Mouse (Mus musculus): ENCODE data around the gene Rpgrip1. TPM values are rescaled to one million over a fixed set of nuclear protein-coding genes. Genes with fewer than 3 reads are reported as not detected.

Rpgrip1 gene
- polyA plus RNA-seq, 1 experiment from 2014 or later: 59.1 TPM

- no peak overlapping the region for H3K4me3 ChIP-seq (ENCODE audit: low read length)
- ATAC-seq (ENCODE audit: low read depth): no peak
- no peak overlapping the region for H3K27ac ChIP-seq (ENCODE audit: low read length)
- H3K9me3 ChIP-seq (ENCODE audit: control insufficient read depth, low read length): no peaks in the 10 kb centered on the region
- 57% methylated on average over 1 of the region's 1 CpGs for WGBS
- H3K27me3 ChIP-seq (ENCODE audit: control insufficient read depth, insufficient read depth, low read depth, low read length): no peaks in the 10 kb centered on the region
- H3K36me3 ChIP-seq (ENCODE audit: control insufficient read depth, insufficient read depth, low read length): no peaks in the 10 kb centered on the region
- no peaks in the 10 kb centered on the region for H3K4me1 ChIP-seq (replicated peaks; ENCODE audit: control insufficient read depth, insufficient read depth, low read length)
- no peak overlapping the region for H3K4me2 ChIP-seq (ENCODE audit: low read depth, low read length)
- H3K9ac ChIP-seq (ENCODE audit: low read length): no peak overlapping the region
Observed at GRCm38 (mm10) chr14:52114101-52114500, 3.6 kb downstream of the Rpgrip1 start.

GRCm38 (mm10) chr14:52117241-52117640, 6.7 kb downstream of the Rpgrip1 start:
- Histone ChIP-seq H3K9me3 (ENCODE audit: control insufficient read depth, low read length) (no peaks in the 10 kb centered on the region), H3K27ac (ENCODE audit: low read length) (no peak overlapping the region), H3K9ac (ENCODE audit: low read length) (no peak overlapping the region), H3K36me3 (ENCODE audit: control insufficient read depth, insufficient read depth, low read length) (no peaks in the 10 kb centered on the region), H3K4me1 (replicated peaks; ENCODE audit: control insufficient read depth, insufficient read depth, low read length) (0 out of 2 replicates have a peak, but pooled peaks cover 3% of the 10 kb centered on the region), H3K4me2 (ENCODE audit: low read depth, low read length) (no peak overlapping the region), H3K27me3 (ENCODE audit: control insufficient read depth, insufficient read depth, low read depth, low read length) (peaks cover 2% of the 10 kb centered on the region; the same call in 1 of the 2 replicates), H3K4me3 (ENCODE audit: low read length) (no peak overlapping the region)
- 90% methylated on average over 5 of the region's 5 CpGs for WGBS
- ATAC-seq (ENCODE audit: low read depth): no peak

DNA sequence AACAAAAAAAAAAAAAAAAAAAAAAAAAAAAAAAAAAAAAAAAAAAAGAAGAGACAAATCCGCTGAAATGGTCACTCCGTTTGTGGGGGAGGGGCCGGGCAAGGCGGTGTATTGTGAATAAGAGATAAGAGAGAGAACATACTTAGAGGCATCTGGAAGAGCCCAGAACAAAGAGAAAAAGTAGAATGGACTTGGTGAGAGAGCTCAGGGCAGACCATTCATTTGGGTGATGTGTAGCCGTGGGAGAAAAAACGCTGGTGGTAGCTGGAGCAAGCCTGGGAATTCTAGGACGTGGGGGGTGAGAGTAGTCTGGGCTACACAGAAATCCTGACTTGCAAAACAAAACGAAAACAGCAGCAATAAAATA, 7.9 kb downstream of the Rpgrip1 start:
- no peaks in the 10 kb centered on the region for H3K9me3 ChIP-seq (ENCODE audit: control insufficient read depth, low read length)
- WGBS: 23% methylated on average over 8 of the region's 8 CpGs
- ATAC-seq (ENCODE audit: low read depth): peak; percentile 9; the same call in 1 of the 2 replicates
- peak overlapping the region; percentile 61 for H3K4me3 ChIP-seq (ENCODE audit: low read length)
- peaks cover 2% of the 10 kb centered on the region; the same call in 1 of the 2 replicates for H3K27me3 ChIP-seq (ENCODE audit: control insufficient read depth, insufficient read depth, low read depth, low read length)
- peak overlapping the region; percentile 93; the same call in 1 of the 2 replicates for H3K27ac ChIP-seq (ENCODE audit: low read length)
- 0 out of 2 replicates have a peak, but pooled peaks cover 3% of the 10 kb centered on the region for H3K4me1 ChIP-seq (replicated peaks; ENCODE audit: control insufficient read depth, insufficient read depth, low read length)
- no peaks in the 10 kb centered on the region for H3K36me3 ChIP-seq (ENCODE audit: control insufficient read depth, insufficient read depth, low read length)
- H3K9ac ChIP-seq (ENCODE audit: low read length): peak overlapping the region; percentile 78; the same call in 1 of the 2 replicates
- H3K4me2 ChIP-seq (ENCODE audit: low read depth, low read length): peak overlapping the region; percentile 94

DNA sequence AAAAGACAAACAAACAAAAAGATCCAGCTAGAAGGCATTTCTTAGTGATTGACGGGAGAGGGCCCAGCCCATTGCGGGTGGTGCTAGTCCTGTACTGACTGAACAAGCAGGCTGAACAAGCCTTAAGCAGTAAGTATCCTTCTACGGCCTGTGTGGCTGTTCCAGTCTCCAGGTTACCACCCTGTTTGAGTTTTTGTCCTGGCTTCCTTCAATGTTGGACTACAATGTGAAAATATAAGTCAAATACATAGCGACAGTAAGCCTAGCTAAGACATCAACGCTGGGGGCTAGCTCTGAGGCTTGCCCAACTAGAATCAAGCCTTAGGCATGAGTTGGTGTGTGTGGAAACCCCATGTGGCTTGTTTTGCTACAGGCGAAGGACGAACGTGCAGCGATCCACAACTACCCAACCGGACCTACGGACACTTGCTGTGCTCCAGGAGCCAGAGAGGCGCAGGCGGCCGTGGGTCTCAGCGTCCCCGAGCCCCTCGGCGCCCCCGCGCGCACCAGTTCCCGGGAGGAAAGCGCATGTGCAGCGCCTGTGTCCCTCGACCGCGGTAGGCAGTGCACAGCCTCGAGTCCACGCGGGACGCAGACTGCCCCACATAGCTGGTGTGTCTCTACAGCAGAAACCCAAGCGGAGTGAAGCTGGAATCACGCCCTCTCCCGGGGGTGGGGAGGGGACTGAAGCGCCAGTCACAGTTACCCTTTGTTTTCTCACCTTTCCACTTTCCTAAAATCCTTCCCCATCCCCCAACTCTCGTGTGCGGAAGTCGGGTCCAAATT, 8.5 kb downstream of the Rpgrip1 start:
- Histone ChIP-seq H3K4me3 (ENCODE audit: low read length) (peak overlapping the region; percentile 61), H3K4me1 (replicated peaks; ENCODE audit: control insufficient read depth, insufficient read depth, low read length) (0 out of 2 replicates have a peak, but pooled peaks cover 3% of the 10 kb centered on the region), H3K4me2 (ENCODE audit: low read depth, low read length) (peak overlapping the region; percentile 94), H3K36me3 (ENCODE audit: control insufficient read depth, insufficient read depth, low read length) (no peaks in the 10 kb centered on the region), H3K9ac (ENCODE audit: low read length) (peak overlapping the region; percentile 78), H3K27me3 (ENCODE audit: control insufficient read depth, insufficient read depth, low read depth, low read length) (peaks cover 2% of the 10 kb centered on the region; the same call in 1 of the 2 replicates), H3K27ac (ENCODE audit: low read length) (peak overlapping the region; percentile 93), H3K9me3 (ENCODE audit: control insufficient read depth, low read length) (no peaks in the 10 kb centered on the region)
- peak; percentile 93 for ATAC-seq (ENCODE audit: low read depth)
- under 1% methylated on average over 37 of the region's 38 CpGs for WGBS

DNA sequence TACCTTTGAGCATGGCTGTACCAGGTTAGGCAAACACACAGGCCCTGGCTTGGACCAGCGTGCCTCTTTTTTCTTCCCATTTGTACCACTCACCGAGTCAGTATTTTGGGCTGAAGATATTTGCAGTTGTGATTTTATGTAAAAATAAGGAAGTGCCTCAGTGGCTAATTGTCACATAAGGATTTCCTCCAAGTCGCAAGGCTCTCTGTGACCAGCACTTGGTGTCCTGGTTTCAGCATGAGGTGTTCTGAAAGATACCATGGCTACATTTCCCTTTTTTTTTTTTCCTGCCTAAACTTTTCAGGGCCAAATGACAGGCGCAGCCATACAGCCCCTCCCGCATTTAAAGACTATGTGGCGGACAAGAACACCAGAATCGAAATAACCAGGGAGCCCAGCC, 9.7 kb downstream of the Rpgrip1 start:
- WGBS: 55% methylated on average over 7 of the region's 7 CpGs
- Histone ChIP-seq H3K9ac (ENCODE audit: low read length) (no peak overlapping the region), H3K4me1 (replicated peaks; ENCODE audit: control insufficient read depth, insufficient read depth, low read length) (0 out of 2 replicates have a peak, but pooled peaks cover 3% of the 10 kb centered on the region), H3K36me3 (ENCODE audit: control insufficient read depth, insufficient read depth, low read length) (no peaks in the 10 kb centered on the region), H3K27me3 (ENCODE audit: control insufficient read depth, insufficient read depth, low read depth, low read length) (peaks cover 2% of the 10 kb centered on the region; the same call in 1 of the 2 replicates), H3K4me2 (ENCODE audit: low read depth, low read length) (peak overlapping the region; percentile 94), H3K4me3 (ENCODE audit: low read length) (peak overlapping the region; percentile 61; the same call in 1 of the 2 replicates), H3K9me3 (ENCODE audit: control insufficient read depth, low read length) (no peaks in the 10 kb centered on the region), H3K27ac (ENCODE audit: low read length) (no peak overlapping the region)
- ATAC-seq (ENCODE audit: low read depth): no peak

GRCm38 (mm10) chr14:52123918-52124317, 13.4 kb downstream of the Rpgrip1 start:
- no peak overlapping the region for H3K4me3 ChIP-seq (ENCODE audit: low read length)
- H3K9ac ChIP-seq (ENCODE audit: low read length): no peak overlapping the region
- peak; percentile 32; the same call in 1 of the 2 replicates for ATAC-seq (ENCODE audit: low read depth)

GRCm38 (mm10) chr14:52124636-52125035, 14.1 kb downstream of the Rpgrip1 start:
- Histone ChIP-seq H3K4me1 (replicated peaks; ENCODE audit: control insufficient read depth, insufficient read depth, low read length) (0 out of 2 replicates have a peak, but pooled peaks cover 3% of the 10 kb centered on the region), H3K4me3 (ENCODE audit: low read length) (no peak overlapping the region), H3K9ac (ENCODE audit: low read length) (no peak overlapping the region), H3K4me2 (ENCODE audit: low read depth, low read length) (no peak overlapping the region), H3K27me3 (ENCODE audit: control insufficient read depth, insufficient read depth, low read depth, low read length) (peaks cover 2% of the 10 kb centered on the region; the same call in 1 of the 2 replicates), H3K36me3 (ENCODE audit: control insufficient read depth, insufficient read depth, low read length) (no peaks in the 10 kb centered on the region), H3K9me3 (ENCODE audit: control insufficient read depth, low read length) (no peaks in the 10 kb centered on the region), H3K27ac (ENCODE audit: low read length) (no peak overlapping the region)
- 89% methylated on average over 3 of the region's 3 CpGs for WGBS
- ATAC-seq (ENCODE audit: low read depth): no peak

More at GRCm38 (mm10) chr14:52123918-52124317, 13.4 kb downstream of the Rpgrip1 start:
- Histone ChIP-seq H3K9me3 (ENCODE audit: control insufficient read depth, low read length) (no peaks in the 10 kb centered on the region), H3K36me3 (ENCODE audit: control insufficient read depth, insufficient read depth, low read length) (no peaks in the 10 kb centered on the region), H3K27me3 (ENCODE audit: control insufficient read depth, insufficient read depth, low read depth, low read length) (peaks cover 2% of the 10 kb centered on the region; the same call in 1 of the 2 replicates), H3K27ac (ENCODE audit: low read length) (no peak overlapping the region), H3K4me2 (ENCODE audit: low read depth, low read length) (no peak overlapping the region), H3K4me1 (replicated peaks; ENCODE audit: control insufficient read depth, insufficient read depth, low read length) (0 out of 2 replicates have a peak, but pooled peaks cover 3% of the 10 kb centered on the region)
- WGBS: 18% methylated on average over 4 of the region's 4 CpGs

GRCm38 (mm10) chr14:52133584-52133983, 23.1 kb downstream of the Rpgrip1 start:
- H3K9me3 ChIP-seq (ENCODE audit: control insufficient read depth, low read length): no peaks in the 10 kb centered on the region
- H3K4me1 ChIP-seq (replicated peaks; ENCODE audit: control insufficient read depth, insufficient read depth, low read length): no peaks in the 10 kb centered on the region
- 59% methylated on average over 5 of the region's 5 CpGs for WGBS
- H3K36me3 ChIP-seq (ENCODE audit: control insufficient read depth, insufficient read depth, low read length): no peaks in the 10 kb centered on the region
- ATAC-seq (ENCODE audit: low read depth): no peak
- H3K9ac ChIP-seq (ENCODE audit: low read length): no peak overlapping the region
- H3K4me2 ChIP-seq (ENCODE audit: low read depth, low read length): no peak overlapping the region
- no peak overlapping the region for H3K4me3 ChIP-seq (ENCODE audit: low read length)
- no peak overlapping the region for H3K27ac ChIP-seq (ENCODE audit: low read length)
- H3K27me3 ChIP-seq (ENCODE audit: control insufficient read depth, insufficient read depth, low read depth, low read length): no peaks in the 10 kb centered on the region

Data from lung, embryonic 16.5 days (tissue).